Mouse (Mus musculus): ENCODE measurements at regions not wholly inside any gene's neighbourhood (a gene's known extent, or its start where the extent isn't known, plus 50 kb on each side); places are given as distances from the start of the nearest gene placed in this dataset.

DNA sequence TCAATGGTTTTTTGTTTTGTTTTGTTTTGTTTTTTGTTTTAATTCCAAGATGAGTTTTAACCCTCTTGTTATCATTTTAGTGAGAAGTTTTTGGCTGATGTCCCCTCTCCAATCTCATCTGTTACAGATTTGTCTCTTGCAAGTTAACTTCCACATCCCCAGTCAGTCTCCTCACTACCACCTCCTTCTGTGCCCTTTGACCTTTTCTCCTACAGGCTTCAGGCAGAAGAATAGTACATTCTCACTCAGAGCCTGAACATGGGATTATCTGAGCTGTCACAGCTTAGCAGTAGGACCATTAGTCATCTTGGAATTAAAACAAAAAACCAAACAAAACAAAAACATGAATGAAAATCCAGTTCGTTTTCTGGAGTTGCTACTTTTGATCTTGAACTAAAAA is 206.8 kb upstream of the Map3k7 start:
- TF ChIP-seq SRF (IDR thresholded peaks at IDR 0.05; ENCODE audit: control insufficient read depth, insufficient read length, low read depth) (no peak), MYOD1 (IDR thresholded peaks at IDR 0.05; ENCODE audit: control insufficient read depth in 1 of 3, insufficient read length in 2 of 3, low read depth in 2 of 3) (no peak), MYOG (IDR thresholded peaks at IDR 0.05; ENCODE audit: control insufficient read depth in 1 of 3, insufficient read depth in 1 of 3, insufficient read length in 2 of 3, low read depth in 2 of 3) (no peak), TCF12 (IDR thresholded peaks at IDR 0.05; ENCODE audit: insufficient read depth, poor library complexity, severe bottlenecking) (no peak), TCF3 (IDR thresholded peaks at IDR 0.05; ENCODE audit: insufficient read length, low read depth) (no peak), POLR2AphosphoS2 (IDR thresholded peaks at IDR 0.05; ENCODE audit: insufficient read length, low read depth) (no peak), MAX (IDR thresholded peaks at IDR 0.05; ENCODE audit: low read depth) (no peak), E2F4 (IDR thresholded peaks at IDR 0.05; ENCODE audit: insufficient read depth) (no peak), REST (IDR thresholded peaks at IDR 0.05; ENCODE audit: insufficient read depth, insufficient read length) (no peak), POLR2A (IDR thresholded peaks at IDR 0.05; ENCODE audit: insufficient read length, low read depth) (no peak), USF1 (IDR thresholded peaks at IDR 0.05; ENCODE audit: low read depth) (no peak), CEBPB (IDR thresholded peaks at IDR 0.05; ENCODE audit: insufficient read depth, poor library complexity, severe bottlenecking) (no peak)
- Histone ChIP-seq H3K79me2 (ENCODE audit: control insufficient read depth, insufficient read depth) (no peaks in the 10 kb centered on the region), H3K36me3 (ENCODE audit: control insufficient read depth, insufficient read depth) (no peaks in the 10 kb centered on the region), H3ac (ENCODE audit: control insufficient read depth, insufficient read length) (no peak overlapping the region), H3K4me3 (no peak overlapping the region), H3K27me3 (ENCODE audit: control insufficient read depth, insufficient read depth, insufficient read length) (no peaks in the 10 kb centered on the region), H3K4me2 (ENCODE audit: low read depth) (no peak overlapping the region)

DNA sequence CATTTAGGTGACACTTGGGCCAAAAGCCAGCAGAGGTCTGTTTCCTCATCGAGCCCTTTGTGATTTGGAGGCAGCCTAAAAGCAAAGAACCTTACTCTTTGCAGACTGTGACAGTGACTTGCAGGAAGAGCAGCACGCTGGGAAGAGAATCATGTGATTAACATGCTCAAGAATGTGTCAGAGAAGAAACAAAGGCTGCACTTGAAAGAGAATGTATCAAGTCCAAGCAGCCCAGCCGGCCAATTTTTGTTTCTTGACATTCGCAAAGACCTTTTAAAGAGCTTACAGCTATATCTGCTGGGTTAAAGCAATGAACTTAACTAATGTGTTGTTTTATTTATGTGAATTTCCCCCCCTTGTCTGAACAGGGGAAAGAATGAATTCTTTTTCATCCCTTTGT is 203.8 kb upstream of the Map3k7 start:
- no peak for TF ChIP-seq POLR2A (IDR thresholded peaks at IDR 0.05; ENCODE audit: insufficient read length, low read depth)
- TF ChIP-seq CEBPB (IDR thresholded peaks at IDR 0.05; ENCODE audit: insufficient read depth, poor library complexity, severe bottlenecking): no peak
- no peak for TF ChIP-seq MAX (IDR thresholded peaks at IDR 0.05; ENCODE audit: low read depth)
- TF ChIP-seq TCF12 (IDR thresholded peaks at IDR 0.05; ENCODE audit: insufficient read depth, poor library complexity, severe bottlenecking): no peak
- TF ChIP-seq MYOD1 (IDR thresholded peaks at IDR 0.05; ENCODE audit: control insufficient read depth in 1 of 3, insufficient read length in 2 of 3, low read depth in 2 of 3): no peak
- TF ChIP-seq USF1 (IDR thresholded peaks at IDR 0.05; ENCODE audit: low read depth): no peak
- TF ChIP-seq TCF3 (IDR thresholded peaks at IDR 0.05; ENCODE audit: insufficient read length, low read depth): no peak
- no peak for TF ChIP-seq SRF (IDR thresholded peaks at IDR 0.05; ENCODE audit: control insufficient read depth, insufficient read length, low read depth)
- no peak for TF ChIP-seq MYOG (IDR thresholded peaks at IDR 0.05; ENCODE audit: control insufficient read depth in 1 of 3, insufficient read depth in 1 of 3, insufficient read length in 2 of 3, low read depth in 2 of 3)
- no peak for TF ChIP-seq REST (IDR thresholded peaks at IDR 0.05; ENCODE audit: insufficient read depth, insufficient read length)
- no peak for TF ChIP-seq E2F4 (IDR thresholded peaks at IDR 0.05; ENCODE audit: insufficient read depth)
- no peak for TF ChIP-seq POLR2AphosphoS2 (IDR thresholded peaks at IDR 0.05; ENCODE audit: insufficient read length, low read depth)
- H3K36me3 ChIP-seq (ENCODE audit: control insufficient read depth, insufficient read depth): no peaks in the 10 kb centered on the region
- no peaks in the 10 kb centered on the region for H3K27me3 ChIP-seq (ENCODE audit: control insufficient read depth, insufficient read depth, insufficient read length)
- no peak overlapping the region for H3K4me3 ChIP-seq
- no peak overlapping the region for H3ac ChIP-seq (ENCODE audit: control insufficient read depth, insufficient read length)
- no peaks in the 10 kb centered on the region for H3K79me2 ChIP-seq (ENCODE audit: control insufficient read depth, insufficient read depth)
- no peak overlapping the region for H3K4me2 ChIP-seq (ENCODE audit: low read depth)

DNA sequence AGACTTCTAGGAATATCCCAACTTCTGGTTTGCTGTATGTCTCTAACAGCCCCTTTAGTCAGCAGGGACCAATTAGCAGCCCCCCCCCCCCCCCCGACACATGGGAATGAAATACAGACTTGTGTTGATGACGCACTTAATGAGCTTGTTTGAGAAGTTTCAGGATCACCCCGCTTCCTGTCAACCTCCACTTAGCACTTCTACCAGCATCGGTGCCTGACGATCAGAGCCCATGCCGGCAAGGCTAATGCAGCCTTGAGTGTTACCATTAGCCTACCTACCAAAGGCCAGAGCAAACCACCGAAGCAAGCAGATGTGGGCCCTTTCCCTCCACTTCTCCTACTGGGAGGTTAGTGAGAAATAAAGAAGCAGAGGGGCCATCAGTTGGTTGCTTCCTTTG is 201.7 kb upstream of the Map3k7 start:
- no peaks in the 10 kb centered on the region for H3K36me3 ChIP-seq (ENCODE audit: control insufficient read depth, insufficient read depth)
- no peaks in the 10 kb centered on the region for H3K79me2 ChIP-seq (ENCODE audit: control insufficient read depth, insufficient read depth)
- H3K27me3 ChIP-seq (ENCODE audit: control insufficient read depth, insufficient read depth, insufficient read length): no peaks in the 10 kb centered on the region
- TF ChIP-seq TCF3 (IDR thresholded peaks at IDR 0.05; ENCODE audit: insufficient read length, low read depth) (no peak), USF1 (IDR thresholded peaks at IDR 0.05; ENCODE audit: low read depth) (no peak), SRF (IDR thresholded peaks at IDR 0.05; ENCODE audit: control insufficient read depth, insufficient read length, low read depth) (no peak), TCF12 (IDR thresholded peaks at IDR 0.05; ENCODE audit: insufficient read depth, poor library complexity, severe bottlenecking) (no peak), MYOG (IDR thresholded peaks at IDR 0.05; ENCODE audit: control insufficient read depth in 1 of 3, insufficient read depth in 1 of 3, insufficient read length in 2 of 3, low read depth in 2 of 3) (no peak), E2F4 (IDR thresholded peaks at IDR 0.05; ENCODE audit: insufficient read depth) (no peak), REST (IDR thresholded peaks at IDR 0.05; ENCODE audit: insufficient read depth, insufficient read length) (no peak), POLR2A (IDR thresholded peaks at IDR 0.05; ENCODE audit: insufficient read length, low read depth) (no peak), MAX (IDR thresholded peaks at IDR 0.05; ENCODE audit: low read depth) (no peak)
- H3K4me2 ChIP-seq (ENCODE audit: low read depth): no peak overlapping the region
- no peak overlapping the region for H3ac ChIP-seq (ENCODE audit: control insufficient read depth, insufficient read length)
- H3K4me3 ChIP-seq: no peak overlapping the region

DNA sequence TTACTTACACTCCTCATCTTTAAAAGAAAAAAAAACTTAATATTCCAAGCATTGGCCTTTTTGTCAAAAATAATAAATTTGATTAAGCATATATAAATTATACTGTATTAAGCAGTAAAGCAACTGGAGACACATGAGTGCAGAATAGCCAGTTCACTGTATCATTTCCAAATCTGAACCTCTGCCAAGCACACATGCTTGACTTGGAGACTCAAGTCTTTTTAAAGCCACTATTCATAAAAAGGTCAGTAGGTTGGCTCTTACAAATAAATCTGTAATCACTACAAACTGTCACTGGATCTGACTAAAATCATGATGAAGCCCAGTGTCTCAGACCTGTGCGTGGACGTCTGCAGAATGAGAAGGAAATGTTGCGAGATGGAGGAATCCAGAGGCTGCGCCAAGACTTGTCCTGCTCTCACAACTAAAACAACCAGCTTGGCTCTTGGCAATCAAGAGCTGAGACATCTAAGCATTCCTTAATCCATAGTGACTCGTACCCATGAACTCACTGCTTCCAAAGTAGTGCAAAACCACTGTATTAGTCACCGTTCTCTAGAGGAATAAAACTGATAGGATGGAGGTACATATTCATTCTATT is 195.8 kb upstream of the Map3k7 start:
- peak overlapping the region; percentile 59 for H3K4me2 ChIP-seq (ENCODE audit: low read depth)
- H3K27me3 ChIP-seq (ENCODE audit: control insufficient read depth, insufficient read depth, insufficient read length): no peaks in the 10 kb centered on the region
- no peak overlapping the region for H3ac ChIP-seq (ENCODE audit: control insufficient read depth, insufficient read length)
- no peak for TF ChIP-seq POLR2AphosphoS2 (IDR thresholded peaks at IDR 0.05; ENCODE audit: insufficient read length, low read depth)
- no peak for TF ChIP-seq MYOD1 (IDR thresholded peaks at IDR 0.05; ENCODE audit: control insufficient read depth in 1 of 3, insufficient read length in 2 of 3, low read depth in 2 of 3)
- no peak for TF ChIP-seq MYOG (IDR thresholded peaks at IDR 0.05; ENCODE audit: control insufficient read depth in 1 of 3, insufficient read depth in 1 of 3, insufficient read length in 2 of 3, low read depth in 2 of 3)
- no peak for TF ChIP-seq E2F4 (IDR thresholded peaks at IDR 0.05; ENCODE audit: insufficient read depth)
- no peak overlapping the region for H3K4me3 ChIP-seq
- no peaks in the 10 kb centered on the region for H3K79me2 ChIP-seq (ENCODE audit: control insufficient read depth, insufficient read depth)
- H3K36me3 ChIP-seq (ENCODE audit: control insufficient read depth, insufficient read depth): no peaks in the 10 kb centered on the region

DNA sequence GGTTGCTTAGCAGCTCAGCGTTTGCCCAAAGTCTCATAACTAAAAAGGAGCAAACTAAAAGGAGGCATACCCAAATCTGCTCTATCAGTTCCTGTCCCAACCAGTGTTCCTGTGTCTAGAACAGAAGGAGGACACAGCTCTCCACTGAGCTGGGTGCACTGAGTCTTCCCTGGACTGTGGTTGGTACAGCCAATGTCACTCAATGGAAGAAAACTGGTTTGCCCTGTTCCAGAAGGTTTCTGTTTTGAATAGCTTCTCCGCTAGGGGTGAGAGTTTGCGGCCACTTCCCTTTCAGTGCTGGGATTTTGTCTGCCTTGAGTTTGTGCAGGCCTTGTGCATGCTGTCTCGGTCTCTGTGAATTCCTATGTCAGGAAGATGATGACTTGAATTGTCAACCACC is 194.6 kb upstream of the Map3k7 start:
- no peak overlapping the region for H3K4me3 ChIP-seq
- no peaks in the 10 kb centered on the region for H3K27me3 ChIP-seq (ENCODE audit: control insufficient read depth, insufficient read depth, insufficient read length)
- TF ChIP-seq POLR2AphosphoS2 (IDR thresholded peaks at IDR 0.05; ENCODE audit: insufficient read length, low read depth) (no peak), MYOG (IDR thresholded peaks at IDR 0.05; ENCODE audit: control insufficient read depth in 1 of 3, insufficient read depth in 1 of 3, insufficient read length in 2 of 3, low read depth in 2 of 3) (no peak), CEBPB (IDR thresholded peaks at IDR 0.05; ENCODE audit: insufficient read depth, poor library complexity, severe bottlenecking) (no peak), POLR2A (IDR thresholded peaks at IDR 0.05; ENCODE audit: insufficient read length, low read depth) (no peak), SRF (IDR thresholded peaks at IDR 0.05; ENCODE audit: control insufficient read depth, insufficient read length, low read depth) (no peak), TCF3 (IDR thresholded peaks at IDR 0.05; ENCODE audit: insufficient read length, low read depth) (no peak), REST (IDR thresholded peaks at IDR 0.05; ENCODE audit: insufficient read depth, insufficient read length) (no peak), E2F4 (IDR thresholded peaks at IDR 0.05; ENCODE audit: insufficient read depth) (no peak), MYOD1 (IDR thresholded peaks at IDR 0.05; ENCODE audit: control insufficient read depth in 1 of 3, insufficient read length in 2 of 3, low read depth in 2 of 3) (no peak), MAX (IDR thresholded peaks at IDR 0.05; ENCODE audit: low read depth) (no peak), TCF12 (IDR thresholded peaks at IDR 0.05; ENCODE audit: insufficient read depth, poor library complexity, severe bottlenecking) (no peak), USF1 (IDR thresholded peaks at IDR 0.05; ENCODE audit: low read depth) (no peak)

More for the DNA sequence above, 194.6 kb upstream of the Map3k7 start:
- H3ac ChIP-seq (ENCODE audit: control insufficient read depth, insufficient read length): no peak overlapping the region
- H3K36me3 ChIP-seq (ENCODE audit: control insufficient read depth, insufficient read depth): no peaks in the 10 kb centered on the region
- H3K79me2 ChIP-seq (ENCODE audit: control insufficient read depth, insufficient read depth): no peaks in the 10 kb centered on the region
- no peak overlapping the region for H3K4me2 ChIP-seq (ENCODE audit: low read depth)
